Mouse (Mus musculus): Measurements from ENCODE around the gene Hamp2.

- TF ChIP-seq CTCF (IDR thresholded peaks at IDR 0.05; ENCODE audit: borderline replicate concordance, control insufficient read depth, extremely low read depth, insufficient read depth, low read length, poor library complexity) (no peak), POLR2A (IDR thresholded peaks at IDR 0.05; ENCODE audit: control insufficient read depth, extremely low read depth, insufficient read depth, low read length, poor library complexity) (no peak)
Observed at GRCm38 (mm10) chr7:30888786-30889185, 35.7 kb downstream of the Hamp2 start.
